Mouse (Mus musculus) MEL (cell line): ENCODE data around the gene Six2. TPM values are rescaled to one million over a fixed set of nuclear protein-coding genes. Genes with fewer than 3 reads are reported as not detected.

ENCODE experiments used
- DNase-seq: peaks from one replicate; pipeline ENCODE4 v3.0.0; 2011; ENCODE audit warnings: low read depth, low spot score
- H3K27ac ChIP-seq: 2 replicates; pipeline ENCODE4 v1.5.1; 2012; ENCODE audit warnings: low read depth, mild to moderate bottlenecking, control low read depth, low read length, moderate library complexity; ENCODE audit not compliant: control insufficient read depth
- H3K27me3 ChIP-seq, 2 experiments: fragments of 150-350 bp in 1 of 2; sonication (generic) in 1 of 2; 2 replicates each; pipeline ENCODE4 v1.6.1; 2012; ENCODE audit warnings: low read length in 2 of 2, mild to moderate bottlenecking in 2 of 2, improper control_type of control experiment in 1 of 2, moderate library complexity in 1 of 2; ENCODE audit not compliant: insufficient read depth in 2 of 2, control insufficient read depth in 1 of 2
- H3K36me3 ChIP-seq, 2 experiments: 2 replicates each; pipeline ENCODE4 v1.6.1; 2012 to 2014; ENCODE audit warnings: low read length in 2 of 2, improper control_type of control experiment in 1 of 2, inconsistent platforms in 1 of 2, mild to moderate bottlenecking in 1 of 2; ENCODE audit not compliant: insufficient read depth in 2 of 2, control insufficient read depth in 1 of 2
- H3K4me1 ChIP-seq, 2 experiments: fragments of 150-350 bp in 1 of 2; sonication (generic) in 1 of 2; 2 replicates each; pipeline ENCODE4 v1.6.1; 2012; ENCODE audit warnings: low read length in 2 of 2, improper control_type of control experiment in 1 of 2, mild to moderate bottlenecking in 1 of 2; ENCODE audit not compliant: insufficient read depth in 2 of 2, control insufficient read depth in 1 of 2
- H3K4me3 ChIP-seq, 2 experiments: fragments of 150-350 bp in 1 of 2; sonication (generic) in 1 of 2; 2 replicates each; pipeline ENCODE4 v1.5.1; 2012; ENCODE audit warnings: low read depth in 2 of 2, low read length in 2 of 2, mild to moderate bottlenecking in 2 of 2, moderate library complexity in 2 of 2, control low read depth in 1 of 2, improper control_type of control experiment in 1 of 2; ENCODE audit not compliant: control insufficient read depth in 1 of 2, insufficient read depth in 1 of 2
- H3K79me2 ChIP-seq: 2 replicates; pipeline ENCODE4 v1.6.1; 2012; ENCODE audit warnings: mild to moderate bottlenecking, low read length, moderate library complexity; ENCODE audit not compliant: control insufficient read depth, poor library complexity, insufficient read depth
- H3K9ac ChIP-seq: 2 replicates; pipeline ENCODE4 v1.6.1; 2012; ENCODE audit warnings: low read depth, mild to moderate bottlenecking, control low read depth, low read length, moderate library complexity; ENCODE audit not compliant: control insufficient read depth, poor library complexity, severe bottlenecking
- H3K9me3 ChIP-seq: fragments of 150-350 bp; sonication (generic); replicated peaks from 2 replicates; pipeline ENCODE4 v1.6.1; 2012; ENCODE audit warnings: mild to moderate bottlenecking, low read length, improper control_type of control experiment, moderate library complexity; ENCODE audit not compliant: insufficient read depth
- BHLHE40 ChIP-seq: IDR thresholded peaks from 2 replicates; pipeline ENCODE4 v1.6.1; 2012; ENCODE audit warnings: low read depth, mild to moderate bottlenecking, inconsistent platforms, low read length, improper control_type of control experiment, borderline replicate concordance
- CHD1 ChIP-seq: IDR thresholded peaks from 2 replicates; pipeline ENCODE4 v1.6.1; 2012; ENCODE audit warnings: low read depth, mild to moderate bottlenecking, inconsistent platforms, low read length, improper control_type of control experiment
- CTCF ChIP-seq, 3 experiments: IDR thresholded peaks in 2 of 3; conservative IDR thresholded peaks in 1 of 3; 2 replicates each; pipeline ENCODE4 v1.5.1; 2011 to 2012; ENCODE audit warnings: low read length in 3 of 3, low read depth in 2 of 3, mild to moderate bottlenecking in 2 of 3, improper control_type of control experiment in 1 of 3, inconsistent platforms in 1 of 3, mixed read lengths in 1 of 3, moderate library complexity in 1 of 3; ENCODE audit not compliant: control insufficient read depth in 1 of 3, insufficient read depth in 1 of 3, poor library complexity in 1 of 3, severe bottlenecking in 1 of 3
- E2F4 ChIP-seq: IDR thresholded peaks from 2 replicates; pipeline ENCODE4 v1.6.1; 2011; ENCODE audit warnings: low read depth, low read length, improper control_type of control experiment, borderline replicate concordance
- ELF1 ChIP-seq: IDR thresholded peaks from 2 replicates; pipeline ENCODE4 v1.6.1; 2014; ENCODE audit warnings: low read depth, mild to moderate bottlenecking, inconsistent platforms, low read length, improper control_type of control experiment, moderate library complexity
- ETS1 ChIP-seq: IDR thresholded peaks from 2 replicates; pipeline ENCODE4 v1.6.1; 2012; ENCODE audit warnings: low read depth, mild to moderate bottlenecking, inconsistent platforms, low read length, improper control_type of control experiment, moderate library complexity
- GABPA ChIP-seq: IDR thresholded peaks from 2 replicates; pipeline ENCODE4 v1.6.1; 2012; ENCODE audit warnings: low read depth, mild to moderate bottlenecking, inconsistent platforms, low read length, improper control_type of control experiment, moderate library complexity
- GATA1 ChIP-seq: IDR thresholded peaks from 2 replicates; pipeline ENCODE4 v1.6.1; 2011; ENCODE audit warnings: low read depth, low read length, improper control_type of control experiment
- KAT2A ChIP-seq: conservative IDR thresholded peaks from 2 replicates; pipeline ENCODE4 v1.6.1; 2012; ENCODE audit warnings: low read depth, low read length, improper control_type of control experiment, inconsistent platforms
- MAFK ChIP-seq: IDR thresholded peaks from 2 replicates; pipeline ENCODE4 v1.6.1; 2011; ENCODE audit warnings: low read depth, mild to moderate bottlenecking, low read length, improper control_type of control experiment, borderline replicate concordance
- MXI1 ChIP-seq: IDR thresholded peaks from 2 replicates; pipeline ENCODE4 v1.6.1; 2011; ENCODE audit warnings: mild to moderate bottlenecking, low read depth, low read length, improper control_type of control experiment
- NELFE ChIP-seq: IDR thresholded peaks from 2 replicates; pipeline ENCODE4 v1.6.1; 2011; ENCODE audit warnings: low read depth, low read length, improper control_type of control experiment
- NRF1 ChIP-seq: IDR thresholded peaks from 2 replicates; pipeline ENCODE4 v1.6.1; 2014; ENCODE audit warnings: low read depth, mild to moderate bottlenecking, inconsistent platforms, low read length, improper control_type of control experiment, moderate library complexity; ENCODE audit not compliant: poor library complexity, insufficient read depth, severe bottlenecking
- POLR2AphosphoS2 ChIP-seq: IDR thresholded peaks from 2 replicates; pipeline ENCODE4 v1.6.1; 2011; ENCODE audit warnings: low read length, improper control_type of control experiment
- RAD21 ChIP-seq: IDR thresholded peaks from 2 replicates; pipeline ENCODE4 v1.6.1; 2011; ENCODE audit warnings: mild to moderate bottlenecking, low read depth, low read length, improper control_type of control experiment
- SIN3A ChIP-seq: IDR thresholded peaks from 2 replicates; pipeline ENCODE4 v1.6.1; 2012; ENCODE audit warnings: low read length, improper control_type of control experiment, inconsistent platforms
- SMC3 ChIP-seq: IDR thresholded peaks from 2 replicates; pipeline ENCODE4 v1.6.1; 2011; ENCODE audit warnings: low read depth, low read length, improper control_type of control experiment
- TAL1 ChIP-seq: IDR thresholded peaks from 2 replicates; pipeline ENCODE4 v1.6.1; 2012; ENCODE audit warnings: mild to moderate bottlenecking, inconsistent platforms, low read length, moderate library complexity, mixed read lengths
- UBTF ChIP-seq: IDR thresholded peaks from 2 replicates; pipeline ENCODE4 v1.6.1; 2012; ENCODE audit warnings: low read depth, mild to moderate bottlenecking, inconsistent platforms, low read length, improper control_type of control experiment, moderate library complexity, borderline replicate concordance; ENCODE audit not compliant: insufficient read depth
- USF2 ChIP-seq, 2 experiments: IDR thresholded peaks; 2 replicates each; pipeline ENCODE4 v1.6.1; 2011 to 2012; ENCODE audit warnings: improper control_type of control experiment in 2 of 2, low read length in 2 of 2, borderline replicate concordance in 1 of 2, inconsistent platforms in 1 of 2, low read depth in 1 of 2, mild to moderate bottlenecking in 1 of 2; ENCODE audit not compliant: insufficient read depth in 1 of 2
- ZC3H11A ChIP-seq: IDR thresholded peaks from 2 replicates; pipeline ENCODE4 v1.6.1; 2012; ENCODE audit warnings: low read depth, mild to moderate bottlenecking, inconsistent platforms, low read length, improper control_type of control experiment
- ZKSCAN1 ChIP-seq: IDR thresholded peaks from 2 replicates; pipeline ENCODE4 v1.6.1; 2012; ENCODE audit warnings: low read depth, mild to moderate bottlenecking, inconsistent platforms, low read length, improper control_type of control experiment, moderate library complexity
- ZMIZ1 ChIP-seq: IDR thresholded peaks from 2 replicates; pipeline ENCODE4 v1.6.1; 2012; ENCODE audit warnings: low read depth, mild to moderate bottlenecking, inconsistent platforms, low read length, improper control_type of control experiment, moderate library complexity
- ZNF384 ChIP-seq: IDR thresholded peaks from 2 replicates; pipeline ENCODE4 v1.6.1; 2012; ENCODE audit warnings: low read depth, mild to moderate bottlenecking, inconsistent platforms, low read length, improper control_type of control experiment
- polyA plus RNA-seq, 2 experiments: library from polyadenylated mRNA; stranded (reverse) in 1 of 2; unstranded in 1 of 2; fragments of >175 nt in 1 of 2; fragments of >200 nt in 1 of 2; gene quantifications; 2 replicates each; pipeline versions ENCODE4 v1.2.1 to v1.2.4; 2012; ENCODE audit warnings: low replicate concordance in 2 of 2, low read depth in 1 of 2; ENCODE audit not compliant: insufficient read length in 2 of 2, insufficient read depth in 1 of 2, missing spikeins in 1 of 2
- total RNA-seq: library from RNA; depleted of rRNA; stranded (reverse); fragments of 300-350 nt; gene quantifications from 2 replicates; pipeline ENCODE4 v1.2.3, GENCODE M21; 2012

Six2 gene
- total and polyA plus RNA-seq, 3 experiments, result 6.4 to 81.4 TPM; not detected in 1

- H3K4me3 ChIP-seq, result peak overlapping the region; percentile 37 to 55; a peak in 2 of 4 replicates
- TF ChIP-seq E2F4 (no peak), CHD1 (no peak), MXI1 (no peak), UBTF (no peak), BHLHE40 (no peak), ELF1 (no peak), NRF1 (no peak), GATA1 (no peak), RAD21 (no peak), USF2 (IDR thresholded peaks at IDR 0.05; ENCODE audit: borderline replicate concordance in 1 of 2, insufficient read depth in 1 of 2, low read depth in 1 of 2, low read length in 2 of 2) (no peak), ZMIZ1 (no peak), ZNF384 (no peak), GABPA (no peak), NELFE (no peak), ETS1 (no peak)
- H3K9ac ChIP-seq, result no peak overlapping the region
- no peaks in the 10 kb centered on the region; a peak in 1 of 4 replicates for H3K36me3 ChIP-seq
- no peaks in the 10 kb centered on the region for H3K79me2 ChIP-seq
- no peak overlapping the region for H3K27ac ChIP-seq
- H3K27me3 ChIP-seq, result no peaks in the 10 kb centered on the region
- no peaks in the 10 kb centered on the region for H3K9me3 ChIP-seq
- DNase-seq, result peak; percentile 15
- H3K4me1 ChIP-seq, result peaks cover 0 to 4% of the 10 kb centered on the region in 2 experiments; a peak in 2 of 4 replicates
Measured at GRCm38 (mm10) chr17:85731329-85731728, 43.3 kb upstream of the Six2 start.

- TF ChIP-seq GATA1, result no peak
- no peak for TF ChIP-seq SIN3A
- TF ChIP-seq MAFK, result no peak
- no peak for TF ChIP-seq USF2 (IDR thresholded peaks at IDR 0.05; ENCODE audit: borderline replicate concordance in 1 of 2, insufficient read depth in 1 of 2, low read depth in 1 of 2, low read length in 2 of 2)
- no peak for TF ChIP-seq RAD21
- no peak for TF ChIP-seq KAT2A
- no peak for TF ChIP-seq CTCF (IDR thresholded peaks at IDR 0.05 in 2 of 3, conservative IDR thresholded peaks at IDR 0.05 in 1 of 3; ENCODE audit: control insufficient read depth in 1 of 3, insufficient read depth in 1 of 3, low read depth in 2 of 3, low read length in 3 of 3, poor library complexity in 1 of 3, severe bottlenecking in 1 of 3)
- no peak for TF ChIP-seq ELF1
- no peak for TF ChIP-seq SMC3
- no peak for TF ChIP-seq ZNF384
- no peak for TF ChIP-seq TAL1
- no peak for TF ChIP-seq UBTF
- no peak for TF ChIP-seq NELFE
- TF ChIP-seq ZC3H11A, result no peak
- TF ChIP-seq ZKSCAN1, result no peak
- TF ChIP-seq POLR2AphosphoS2, result no peak
- DNase-seq, result peak; percentile 9
- Histone ChIP-seq H3K36me3 (no peaks in the 10 kb centered on the region; a peak in 1 of 4 replicates), H3K27me3 (no peaks in the 10 kb centered on the region), H3K4me3 (no peak overlapping the region), H3K9ac (no peak overlapping the region), H3K9me3 (no peaks in the 10 kb centered on the region), H3K79me2 (no peaks in the 10 kb centered on the region), H3K4me1 (peaks cover 0 to 4% of the 10 kb centered on the region in 2 experiments; a peak in 2 of 4 replicates), H3K27ac (no peak overlapping the region)
Measured at GRCm38 (mm10) chr17:85730231-85731015, 42.3 kb upstream of the Six2 start.
